Mouse (Mus musculus) embryonic stem cell, embryonic (primary cell): ENCODE measurements at regions not wholly inside any gene's neighbourhood (a gene's known extent, or its start where the extent isn't known, plus 50 kb on each side); places are given as distances from the start of the nearest gene placed in this dataset.

Source experiments
- CTCF ChIA-PET, 4 experiments: fragments of 300-600 bp in 2 of 4; fragments of 350-600 bp in 2 of 4; sonication (Branson Sonifier 250); formaldehyde crosslinking; loops; one replicate each; lab custom pipeline; 2022; ENCODE audit warnings: inconsistent platforms in 2 of 4; lab: Charles Lee
- POLR2A ChIA-PET, 4 experiments: fragments of 300-600 bp in 2 of 4; fragments of 350-600 bp in 2 of 4; sonication (Branson Sonifier 250); formaldehyde crosslinking; loops; one replicate each; lab custom pipeline; 2022; ENCODE audit warnings: antibody characterized with exemption in 4 of 4, inconsistent platforms in 1 of 4; lab: Charles Lee

DNA sequence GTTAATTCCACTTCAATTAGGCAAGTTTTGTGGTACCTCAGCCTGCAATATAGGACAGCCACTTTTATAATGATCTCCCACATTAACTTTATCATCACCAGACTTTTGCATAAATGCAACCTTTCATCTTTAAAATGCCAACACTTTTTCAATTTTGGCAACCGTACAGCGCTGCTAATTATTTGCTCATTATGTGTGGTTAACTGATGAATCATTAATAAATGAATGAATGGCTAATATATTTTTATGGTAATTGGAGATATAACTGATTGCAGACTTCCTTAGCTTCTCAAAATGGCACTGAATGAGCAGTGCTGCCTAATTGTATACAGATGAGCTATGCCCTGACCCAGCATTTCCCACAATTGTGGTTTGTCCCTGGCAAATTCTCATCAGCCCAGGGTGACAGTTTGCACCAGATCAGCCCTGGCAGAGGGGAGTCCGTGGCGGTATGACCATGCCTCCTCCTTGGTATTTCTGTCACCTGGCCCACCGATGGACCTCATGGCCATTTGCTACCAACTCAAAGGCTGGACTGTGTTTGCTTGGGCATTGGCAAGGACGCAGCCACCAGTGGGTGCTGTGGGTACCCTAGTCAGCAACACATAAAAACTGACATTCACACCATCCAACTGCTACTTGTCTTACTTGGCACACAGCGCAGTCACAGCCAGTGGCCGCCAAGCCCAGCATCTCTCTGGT lies 173.7 kb upstream of the Lmo4 start:
- CTCF ChIA-PET = no interaction called here
- POLR2A ChIA-PET = no interaction called here

DNA sequence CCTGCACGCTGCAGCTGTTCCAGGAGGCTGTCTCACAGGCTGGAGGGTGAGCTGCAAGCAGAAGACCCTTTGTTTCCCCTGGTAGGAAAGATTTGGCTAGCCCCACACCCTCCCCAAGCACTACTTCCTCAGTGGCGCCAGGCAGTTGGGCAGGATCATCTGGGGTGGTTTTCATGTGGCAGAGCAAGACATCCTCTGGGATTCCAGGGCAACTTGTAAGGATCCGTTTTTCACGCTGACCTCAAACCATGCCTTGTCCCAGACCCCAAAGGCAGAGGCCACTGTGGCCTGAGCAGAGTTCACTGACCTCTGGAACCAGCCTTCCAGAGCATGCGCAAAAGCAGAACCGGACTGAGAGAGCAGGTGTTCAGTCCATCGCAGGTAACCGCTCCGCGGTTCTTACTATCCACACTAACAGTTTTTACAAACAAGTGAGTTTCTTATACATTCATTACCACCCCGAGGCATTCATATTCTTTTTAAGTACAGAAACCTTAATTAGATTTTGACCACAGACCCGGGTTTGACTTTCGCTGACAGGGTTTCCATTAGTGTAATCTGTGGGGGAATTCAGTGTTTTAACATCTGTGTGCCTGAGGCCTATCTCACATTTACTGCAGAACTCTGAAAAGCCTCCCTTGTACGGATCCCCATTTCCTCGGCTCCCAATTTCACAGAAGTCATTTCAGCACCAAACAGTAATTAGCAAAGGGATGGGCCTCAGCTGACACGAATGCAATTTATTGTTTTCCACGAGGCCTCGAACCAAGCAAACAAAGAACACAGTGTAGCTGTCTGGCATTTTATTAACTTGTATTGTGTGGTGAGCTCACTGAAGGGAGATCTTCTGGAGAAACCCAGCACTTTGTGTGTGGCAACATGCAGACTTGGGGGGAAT lies 172.9 kb upstream of the Lmo4 start:
- POLR2A ChIA-PET = no interaction called here
- CTCF ChIA-PET = no interaction called here

DNA sequence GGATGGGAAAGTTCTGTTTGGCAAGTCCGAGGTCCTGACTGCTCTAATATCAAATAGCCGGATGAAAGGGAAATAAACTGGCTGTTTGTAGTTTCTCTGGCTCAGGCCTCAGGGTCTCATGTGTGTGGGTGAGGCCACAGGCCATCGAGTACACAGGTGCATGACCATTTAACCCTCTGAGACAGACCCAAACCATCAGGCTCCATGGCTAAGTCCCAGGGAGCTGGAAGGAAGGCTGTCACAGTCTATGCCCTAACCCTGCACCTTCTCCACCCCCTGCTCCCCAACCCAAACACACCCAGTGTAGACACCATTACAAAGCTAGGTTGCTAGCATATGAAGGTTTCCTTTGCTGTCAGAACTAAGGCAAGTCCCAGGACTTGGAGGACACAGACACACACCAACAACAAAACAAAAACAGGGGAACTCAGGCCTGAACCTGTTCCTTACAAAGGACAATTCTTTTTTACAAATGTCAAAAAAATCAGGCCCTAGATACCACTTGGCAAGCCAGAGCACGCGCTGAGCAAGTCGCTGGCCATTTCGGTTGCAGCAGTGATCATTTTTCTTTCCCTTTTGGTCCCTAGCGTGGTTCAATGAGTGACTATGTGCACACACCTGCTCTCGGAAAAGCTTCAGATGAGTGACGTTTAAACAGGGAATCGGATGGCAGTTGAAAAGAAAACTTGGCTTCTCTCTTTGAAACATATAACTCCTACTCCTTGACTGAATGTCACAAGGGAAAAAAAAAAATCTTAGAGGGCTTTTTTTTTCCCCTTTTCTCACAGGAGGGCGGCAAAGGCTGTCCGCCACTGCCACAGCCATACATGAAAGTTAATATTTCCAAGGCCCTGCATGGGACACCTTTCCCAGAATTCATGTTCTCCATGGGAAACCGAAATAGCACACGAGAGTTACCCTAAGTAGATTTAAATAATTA lies 171.7 kb upstream of the Lmo4 start:
- POLR2A ChIA-PET = no interaction called here
- CTCF ChIA-PET = interaction anchor here in 2 of 4 experiments (1.2 to 1.4 kb wide), 2 partner anchors 14 to 23 kb away, joined by 3 to 4 read pairs; no protein-coding TSS in a partner anchor

DNA sequence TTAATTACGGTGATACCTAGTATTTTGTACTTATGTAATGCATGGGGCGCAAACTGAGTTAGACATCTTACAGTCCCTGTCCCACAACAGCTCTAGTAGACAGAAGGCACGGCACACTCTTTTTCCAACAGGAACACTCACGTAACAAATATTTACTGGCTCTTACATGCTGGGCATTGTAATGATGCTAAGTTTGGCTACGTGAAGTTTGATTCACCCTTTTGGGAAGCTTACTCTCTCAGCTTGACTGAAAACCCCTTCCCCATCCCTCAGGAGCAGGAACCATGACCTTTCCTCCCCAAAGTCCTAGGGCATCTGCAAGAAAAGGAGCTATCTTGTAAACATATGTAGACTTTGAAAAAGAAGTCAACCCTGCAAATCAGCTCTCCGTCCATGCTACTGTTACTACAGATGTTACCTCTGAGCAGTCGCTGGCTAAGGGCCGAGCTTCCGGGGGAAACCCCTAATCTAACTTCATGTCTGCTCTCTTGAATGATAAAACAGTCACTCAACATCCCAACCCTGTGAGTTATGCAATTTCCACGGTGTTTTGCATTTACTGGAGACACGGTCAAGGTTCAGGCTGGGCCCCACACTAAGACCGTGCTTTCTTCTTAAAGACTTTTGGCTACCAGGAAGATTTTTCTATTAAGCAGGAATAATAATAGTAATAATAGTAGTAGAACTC lies 170.8 kb upstream of the Lmo4 start:
- POLR2A ChIA-PET = interaction anchor here in 1 of 4 experiments (0.9 kb wide), 1 partner anchor 24 kb away, joined by 3 read pairs; no protein-coding TSS in a partner anchor
- CTCF ChIA-PET = interaction anchor here in 2 of 4 experiments (1.2 to 1.4 kb wide), 2 partner anchors 13 to 24 kb away, joined by 3 to 4 read pairs; no protein-coding TSS in a partner anchor

DNA sequence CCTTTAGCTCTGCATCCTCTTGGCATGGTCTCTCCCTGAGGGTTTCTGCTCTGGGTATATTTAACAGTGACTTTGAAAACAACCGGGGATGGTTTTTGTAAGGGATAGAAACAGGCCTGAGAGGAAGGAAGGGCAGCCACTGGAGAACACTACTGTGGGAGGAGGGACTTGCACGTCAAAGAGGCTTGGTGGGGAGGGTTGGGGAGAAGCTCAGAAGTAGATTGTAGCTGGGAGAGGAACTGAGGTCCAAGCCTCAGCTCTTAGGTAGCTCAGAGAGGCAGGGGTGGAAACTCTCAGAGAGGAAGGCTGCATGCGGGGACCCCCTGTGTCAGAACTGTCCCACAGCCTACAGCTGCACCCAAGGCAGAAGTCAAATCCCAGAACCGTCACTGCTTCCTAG lies 163.3 kb upstream of the Lmo4 start:
- ChIA-PET POLR2A (interaction anchor here in 2 of 4 experiments (0.5 to 1.5 kb wide), 3 partner anchors 20 to 301 kb away, joined by 3 read pairs; no protein-coding TSS in a partner anchor), CTCF (interaction anchor here in 3 of 4 experiments (0.9 to 1.1 kb wide), 3 partner anchors 27 to 161 kb away, joined by 3 to 6 read pairs (median 3); no protein-coding TSS in a partner anchor)

DNA sequence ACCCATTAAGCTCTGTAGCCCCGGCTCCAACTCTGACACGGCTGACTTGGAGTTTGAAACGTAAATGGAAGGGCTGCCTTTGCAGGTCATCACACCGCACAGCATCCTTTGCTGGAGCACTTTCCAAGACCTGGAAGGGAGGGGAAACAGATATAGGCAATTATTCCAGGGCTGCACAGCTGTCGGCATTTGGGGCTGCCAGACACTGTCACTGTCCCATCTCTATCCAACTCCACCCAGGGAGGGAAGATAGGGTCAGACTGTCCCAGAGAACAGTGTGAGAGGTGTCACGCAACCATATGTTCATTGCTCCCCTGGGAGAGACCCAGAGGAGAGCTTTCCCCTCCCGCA lies 162.7 kb upstream of the Lmo4 start:
- ChIA-PET POLR2A (interaction anchor here in 1 of 4 experiments (0.6 to 1.5 kb wide), 2 partner anchors 11 to 21 kb away, joined by 3 to 4 read pairs; no protein-coding TSS in a partner anchor), CTCF (interaction anchor here (0.9 to 1.2 kb wide), 4 partner anchors 27 to 160 kb away, joined by 3 to 6 read pairs (median 4); no protein-coding TSS in a partner anchor)

DNA sequence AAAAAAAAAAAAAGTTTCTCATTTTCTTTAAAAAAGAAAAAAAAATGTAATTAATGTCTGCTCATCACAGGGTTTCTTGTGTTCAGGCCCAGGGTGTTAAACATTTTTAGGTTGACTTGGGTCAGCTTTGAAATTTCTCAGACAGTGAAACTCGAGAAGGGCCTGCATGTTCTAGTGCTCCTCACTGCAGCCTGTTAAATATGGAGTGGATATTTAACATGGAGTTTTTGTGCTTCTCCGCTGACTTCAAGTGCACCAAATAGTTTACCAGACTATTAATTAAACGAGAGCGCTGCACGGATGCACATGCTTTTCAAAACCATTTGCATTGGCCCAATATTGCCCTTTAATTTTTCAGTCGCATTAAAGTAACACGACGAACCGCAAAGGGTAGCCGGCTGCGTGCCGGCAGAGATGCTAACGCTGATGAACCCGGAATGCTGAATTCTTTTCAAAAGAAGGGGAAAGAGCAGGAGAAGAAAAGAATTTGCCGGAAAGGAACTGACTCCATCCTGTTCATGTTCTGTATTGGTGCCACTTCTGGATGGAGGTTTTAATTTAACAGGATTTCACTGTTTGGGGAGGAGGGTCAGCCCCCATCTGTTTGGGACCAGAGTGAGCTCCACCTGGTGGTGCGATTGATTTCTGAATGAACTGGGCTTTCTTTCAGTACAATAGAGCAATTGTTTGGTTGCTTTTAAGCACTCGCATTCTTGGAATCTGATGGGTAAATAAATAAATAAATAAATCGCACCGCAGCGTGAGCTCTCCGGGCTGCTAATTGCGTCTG lies 162.2 kb upstream of the Lmo4 start:
- CTCF ChIA-PET = interaction anchor here (0.6 to 1.2 kb wide), 6 partner anchors 26 to 763 kb away, joined by 3 to 17 read pairs (median 6); no protein-coding TSS in a partner anchor

DNA sequence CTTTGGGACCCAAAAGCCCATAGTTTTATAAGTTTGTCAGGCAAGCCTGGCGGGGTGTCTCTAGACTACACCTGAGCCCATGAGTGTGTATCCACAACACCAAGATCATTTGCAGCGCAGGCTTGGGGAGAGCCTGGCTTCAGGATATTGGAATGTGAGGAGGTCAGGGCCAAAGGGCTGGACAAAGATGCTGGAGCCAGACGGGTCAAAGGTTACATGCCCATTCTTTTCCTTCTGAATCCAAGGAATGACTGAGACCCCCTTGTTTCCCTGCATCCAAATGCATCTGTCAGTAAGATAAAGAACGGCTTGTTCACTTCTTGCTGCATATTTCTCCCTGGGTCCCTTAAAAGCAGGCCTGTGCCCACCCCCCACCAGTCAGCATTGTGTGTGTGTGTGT lies 160.9 kb upstream of the Lmo4 start:
- ChIA-PET POLR2A (no interaction called here), CTCF (interaction anchor here in 1 of 4 experiments (0.6 kb wide), 1 partner anchor 16 kb away, joined by 13 read pairs; no protein-coding TSS in a partner anchor)

More for the DNA sequence above, 162.2 kb upstream of the Lmo4 start:
- POLR2A ChIA-PET = interaction anchor here in 1 of 4 experiments (0.6 to 1.5 kb wide), 2 partner anchors 10 to 22 kb away, joined by 3 to 4 read pairs; no protein-coding TSS in a partner anchor

DNA sequence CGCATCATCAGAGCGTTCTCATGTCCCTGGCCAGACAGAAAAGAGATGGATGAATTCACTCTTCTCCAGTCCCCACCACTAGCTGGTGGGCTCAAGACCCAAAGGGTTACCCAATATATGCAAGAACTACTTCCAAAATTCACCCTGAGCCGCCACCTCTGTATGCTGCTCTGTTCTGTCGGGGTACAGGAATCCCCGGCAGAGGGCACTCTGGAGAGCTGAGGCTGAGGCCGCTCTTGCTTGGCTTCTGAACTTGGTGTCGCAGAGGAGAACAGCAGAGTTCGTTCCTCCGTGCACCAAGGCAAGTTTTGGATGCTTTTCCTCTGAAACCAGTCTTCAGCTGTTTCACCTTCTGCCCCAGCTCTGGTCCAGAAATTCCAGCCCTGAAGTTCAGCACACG lies 157.5 kb upstream of the Lmo4 start:
- ChIA-PET CTCF (interaction anchor here in 2 of 4 experiments (0.6 to 1.1 kb wide), 5 partner anchors 12 to 327 kb away, joined by 3 to 5 read pairs (median 3); no protein-coding TSS in a partner anchor), POLR2A (interaction anchor here in 1 of 4 experiments (0.6 kb wide), 1 partner anchor 82 kb away, joined by 3 read pairs; no protein-coding TSS in a partner anchor)

DNA sequence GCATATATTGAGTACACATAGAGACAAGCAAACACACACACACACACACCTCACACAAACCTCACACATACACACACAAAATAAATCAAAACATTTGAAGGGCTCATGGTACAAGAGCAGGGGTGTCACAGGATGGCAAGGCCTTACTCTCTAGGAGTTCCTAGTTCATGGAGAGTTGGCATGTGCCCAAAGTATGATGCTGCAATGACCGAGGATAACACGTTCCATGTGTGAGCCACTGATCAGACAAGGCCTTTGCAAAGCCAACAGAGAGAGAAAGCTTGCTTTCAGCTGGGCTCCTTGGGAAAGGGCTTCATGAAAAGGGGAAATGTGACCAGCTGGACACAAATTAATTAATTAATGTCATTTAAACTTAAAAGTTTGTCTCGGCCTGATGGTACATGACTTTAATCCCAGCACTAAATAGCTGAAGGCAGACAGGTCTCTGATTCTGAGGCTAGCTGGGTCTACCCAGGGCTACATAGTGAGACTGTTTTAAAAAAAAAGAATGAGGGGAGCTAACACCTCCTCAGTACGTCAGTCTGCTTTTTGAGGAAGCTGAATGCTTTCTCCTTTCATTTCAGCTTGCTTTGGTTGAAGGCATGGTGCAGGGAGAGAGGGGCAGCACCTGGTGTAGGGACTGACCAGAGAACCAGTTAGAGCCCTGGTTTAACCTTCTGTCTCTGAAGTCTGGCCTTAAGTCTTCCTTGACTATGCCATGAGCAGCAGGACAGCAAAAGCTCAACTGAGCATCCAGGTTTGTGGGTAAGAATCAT lies 156.4 kb upstream of the Lmo4 start:
- ChIA-PET POLR2A (interaction anchor here in 1 of 4 experiments (1.3 kb wide), 1 partner anchor 234 kb away, joined by 3 read pairs; no protein-coding TSS in a partner anchor), CTCF (interaction anchor here in 1 of 4 experiments (0.6 kb wide), 1 partner anchor 1396 kb away, joined by 5 read pairs; no protein-coding TSS in a partner anchor)

DNA sequence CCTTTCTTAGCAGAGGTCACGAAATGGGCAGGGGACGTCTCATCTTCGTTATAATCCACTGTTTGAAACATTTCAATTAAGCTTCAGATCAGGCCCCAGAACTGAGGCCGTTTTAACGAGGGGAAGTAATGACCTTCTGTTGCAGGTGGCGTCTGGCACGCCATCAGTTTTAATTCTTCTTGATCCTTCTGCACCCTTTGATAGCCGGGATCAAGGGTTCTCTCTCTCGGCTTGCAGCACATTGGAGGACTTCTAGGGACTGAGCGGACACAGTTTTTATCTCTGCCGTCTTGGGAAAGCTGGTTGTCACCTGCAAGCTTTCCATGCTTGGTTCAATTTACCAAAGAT lies 151.9 kb upstream of the Lmo4 start:
- CTCF ChIA-PET = no interaction called here
- POLR2A ChIA-PET = interaction anchor here in 1 of 4 experiments (0.6 kb wide), 1 partner anchor 10 kb away, joined by 4 read pairs; no protein-coding TSS in a partner anchor

DNA sequence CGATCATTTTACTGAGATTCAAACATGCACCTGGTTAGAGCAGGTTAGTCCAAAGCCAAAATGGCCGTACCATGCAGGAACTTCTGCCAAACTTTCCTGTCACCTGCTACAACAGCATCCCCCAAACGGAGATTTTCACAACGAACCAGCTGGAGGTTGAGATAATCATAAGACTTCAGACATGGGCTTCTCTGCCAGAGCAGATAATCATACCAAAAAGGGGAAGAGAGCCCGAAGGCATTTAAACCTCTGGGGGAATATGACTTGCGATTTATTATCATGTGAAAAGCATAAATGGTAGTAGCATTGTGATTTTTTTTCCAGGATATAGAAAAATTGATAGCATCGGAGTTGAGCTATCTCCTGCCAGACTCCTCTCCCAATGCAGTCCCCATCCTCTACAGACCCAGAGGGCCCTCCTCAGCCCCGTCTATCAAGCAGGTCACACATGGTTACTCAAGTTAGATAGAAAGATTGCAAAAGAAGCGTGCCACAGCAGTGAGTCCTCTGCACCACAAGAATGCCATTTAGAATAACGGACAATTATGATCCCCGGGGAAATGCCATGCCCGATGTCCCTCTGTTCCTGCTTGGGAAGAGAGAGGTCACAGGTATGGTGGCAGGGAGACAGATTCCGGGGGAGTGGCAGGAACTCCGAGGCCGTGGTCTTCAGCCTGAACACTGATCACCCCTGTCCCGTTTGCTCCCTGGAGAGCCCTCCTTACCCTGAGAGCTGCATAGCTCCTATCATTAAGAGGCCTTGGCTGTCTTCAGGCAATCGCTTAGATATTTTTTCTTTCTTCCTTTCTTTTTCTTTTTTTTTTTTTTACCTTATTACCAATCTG lies 151.3 kb upstream of the Lmo4 start:
- CTCF ChIA-PET = no interaction called here

DNA sequence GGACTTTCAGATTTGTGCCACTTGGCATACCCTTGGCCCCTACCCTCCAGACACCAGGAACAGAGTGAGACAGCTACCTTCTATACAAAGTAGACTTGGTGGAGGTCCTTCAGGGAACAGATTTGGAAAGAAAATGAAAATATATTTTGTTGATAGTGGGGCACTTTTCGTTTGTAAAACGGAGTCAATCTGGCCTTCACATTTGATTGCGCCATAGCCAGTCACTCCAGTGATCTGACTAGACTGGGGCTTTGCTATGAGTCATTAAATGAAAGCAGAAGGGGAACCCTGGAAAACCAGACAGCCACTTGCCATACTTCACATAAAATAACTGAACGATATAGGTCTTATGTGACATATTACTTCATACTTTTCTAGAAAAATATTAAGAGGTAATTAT lies 147.5 kb upstream of the Lmo4 start:
- ChIA-PET POLR2A (no interaction called here), CTCF (no interaction called here)

More for the DNA sequence above, 151.3 kb upstream of the Lmo4 start:
- POLR2A ChIA-PET = interaction anchor here in 1 of 4 experiments (0.6 kb wide), 1 partner anchor 11 kb away, joined by 4 read pairs; no protein-coding TSS in a partner anchor

DNA sequence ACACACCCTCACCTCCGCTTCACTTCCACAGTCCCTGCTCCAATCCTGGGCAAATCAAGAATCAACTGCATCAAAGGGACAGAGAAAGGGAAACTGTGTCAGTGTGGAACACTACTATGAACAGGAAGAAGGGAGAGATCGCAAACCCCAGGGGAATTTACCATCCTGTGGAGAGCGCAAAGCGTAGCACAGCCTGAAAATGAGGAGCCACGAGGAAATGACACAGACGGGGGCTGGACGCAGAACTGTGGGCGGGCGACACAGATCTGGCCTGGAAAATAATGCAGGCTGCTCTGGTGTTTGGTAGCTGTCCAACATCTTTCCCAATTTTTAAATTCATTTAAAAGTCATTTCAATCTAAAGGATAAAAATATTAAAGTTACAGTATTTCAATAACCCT lies 143.4 kb upstream of the Lmo4 start:
- POLR2A ChIA-PET = interaction anchor here in 1 of 4 experiments (1.1 kb wide), 1 partner anchor 12 kb away, joined by 4 read pairs; no protein-coding TSS in a partner anchor
- CTCF ChIA-PET = no interaction called here

DNA sequence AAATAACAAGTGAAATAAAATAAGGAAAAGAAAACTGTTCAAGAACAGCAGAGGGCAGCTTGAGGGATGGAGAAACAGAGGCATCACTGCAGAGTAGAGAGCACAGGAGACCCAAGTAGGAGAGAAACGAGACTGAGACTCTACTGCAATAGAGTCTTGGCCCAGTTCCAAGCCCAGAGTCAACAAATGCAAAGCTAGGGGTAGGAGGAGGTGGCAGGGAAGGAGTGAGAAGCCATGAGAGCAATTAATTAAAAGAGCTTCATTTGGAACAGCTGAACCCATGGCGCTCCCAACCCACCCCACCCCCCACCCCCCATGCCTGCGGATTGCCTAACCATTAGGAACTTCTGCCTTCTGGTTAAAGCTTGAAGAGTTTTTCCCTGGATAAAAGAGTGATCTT lies 130.2 kb upstream of the Lmo4 start:
- ChIA-PET CTCF (no interaction called here), POLR2A (no interaction called here)
